Mouse (Mus musculus): Measurements from ENCODE around the gene Spag6l.
"Not testable (repeated sequence)": the region's sequence is repeated elsewhere in the genome, so short reads cannot be mapped to it uniquely, and the experiment has no call there.

Spag6l gene

DNA sequence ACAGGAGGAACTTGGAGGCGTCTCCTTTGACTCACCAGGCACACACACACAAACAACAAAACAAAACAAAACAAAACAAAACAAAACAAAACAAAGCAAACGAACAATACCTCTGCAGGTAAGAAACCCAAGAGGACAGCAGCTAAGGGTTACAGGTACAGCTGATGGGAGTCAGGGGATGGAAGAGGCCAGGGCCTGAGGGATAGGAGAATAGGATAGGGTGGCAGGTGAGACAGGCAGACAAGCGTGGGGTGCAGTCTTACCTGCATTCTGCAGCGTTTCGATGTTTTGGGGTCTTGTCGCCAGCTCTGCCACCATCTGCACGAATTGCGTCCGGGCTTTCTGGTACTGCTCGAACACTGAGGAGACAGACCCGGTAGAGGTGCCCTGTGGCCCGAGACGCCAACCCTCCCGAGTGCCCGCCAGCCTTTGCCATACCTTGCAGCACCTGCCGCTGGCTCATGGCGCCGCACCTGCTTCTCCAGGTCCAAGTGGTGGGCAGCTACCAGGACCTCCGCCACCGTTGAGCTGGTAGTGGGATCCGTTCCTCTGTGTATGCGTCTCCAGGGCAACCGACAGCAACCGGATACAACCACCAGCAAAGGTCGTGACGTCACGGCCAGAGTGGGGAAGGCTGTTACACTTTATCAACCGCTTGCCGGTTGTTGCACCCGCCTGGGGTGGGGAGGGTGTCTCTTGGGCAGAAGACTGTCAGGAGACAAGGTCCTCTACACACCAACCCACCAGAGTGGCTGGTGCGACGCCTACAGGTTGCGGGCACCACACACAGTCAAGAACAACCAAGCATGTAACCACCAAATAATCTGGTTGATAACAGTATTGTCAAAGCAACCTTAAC lies at the start of gene Spag6l:
Gene Spag6l (minus strand): TSS at position 700 of the 859 bp plus-strand sequence.
- DNase-seq (ENCODE audit: low spot score) = no peak

DNA sequence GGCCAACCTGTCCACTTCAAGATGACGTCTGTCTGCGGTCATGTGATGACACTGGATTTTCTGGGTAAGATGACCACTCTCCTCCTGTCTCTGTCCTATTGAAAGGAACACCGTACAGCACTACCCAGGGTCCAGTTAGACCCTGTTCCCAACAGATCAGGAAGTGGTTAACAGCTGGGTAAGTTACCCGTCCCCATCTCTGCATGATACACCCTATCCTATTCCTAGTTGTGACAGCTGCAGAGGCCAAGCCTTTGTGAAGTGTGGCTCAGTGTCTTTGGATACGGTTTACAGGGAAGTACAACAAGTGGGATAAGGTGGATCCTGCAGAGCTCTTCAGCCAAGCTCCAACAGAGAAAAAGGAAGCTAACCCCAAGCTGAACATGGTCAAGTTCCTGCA lies 49.8 kb upstream of the Spag6l start:
- no peak for DNase-seq (ENCODE audit: low spot score)

DNA sequence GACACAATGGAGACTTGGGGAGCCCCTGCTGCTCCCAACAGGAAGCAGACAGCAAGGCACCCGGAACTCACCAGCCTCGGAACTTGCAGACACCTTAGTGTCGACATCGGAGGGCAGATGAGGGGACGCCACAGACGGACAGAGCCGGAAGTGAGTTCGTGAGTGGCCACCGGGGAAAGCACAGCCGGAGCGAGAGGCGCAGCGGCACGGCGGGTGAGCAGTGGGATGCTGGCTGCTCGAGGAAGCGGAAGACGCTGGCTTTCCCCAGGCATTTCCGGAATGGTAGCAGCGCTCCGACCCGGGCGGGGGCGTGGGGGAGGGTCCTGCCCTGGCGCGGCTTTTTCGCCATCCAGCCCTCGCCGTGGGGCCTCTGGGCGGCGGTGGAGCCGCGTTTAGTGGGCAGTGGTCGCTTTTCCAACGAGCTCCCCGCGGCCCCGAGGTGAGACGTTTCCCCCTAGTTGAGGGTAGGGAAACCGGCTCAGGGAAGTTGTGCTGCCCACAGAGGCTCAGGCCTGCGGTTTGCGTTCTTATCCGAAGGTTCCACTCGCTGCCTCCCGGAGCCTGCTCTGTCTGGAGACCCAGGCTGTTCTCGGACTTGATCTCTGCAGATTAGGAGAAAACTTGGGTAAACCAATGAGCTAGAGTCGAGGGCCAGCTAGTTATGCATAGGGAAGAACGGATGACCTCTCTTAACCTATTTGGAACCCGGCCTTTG lies 41.5 kb upstream of the Spag6l start, which contains the start of the genes Top3b and Vpreb1:
Gene Top3b (plus strand): TSS at position 120 of the 715 bp plus-strand sequence.
Gene Vpreb1 (minus strand): TSS at position 227 of the 715 bp plus-strand sequence.
- DNase-seq (ENCODE audit: low spot score) = peak; percentile 51

DNA sequence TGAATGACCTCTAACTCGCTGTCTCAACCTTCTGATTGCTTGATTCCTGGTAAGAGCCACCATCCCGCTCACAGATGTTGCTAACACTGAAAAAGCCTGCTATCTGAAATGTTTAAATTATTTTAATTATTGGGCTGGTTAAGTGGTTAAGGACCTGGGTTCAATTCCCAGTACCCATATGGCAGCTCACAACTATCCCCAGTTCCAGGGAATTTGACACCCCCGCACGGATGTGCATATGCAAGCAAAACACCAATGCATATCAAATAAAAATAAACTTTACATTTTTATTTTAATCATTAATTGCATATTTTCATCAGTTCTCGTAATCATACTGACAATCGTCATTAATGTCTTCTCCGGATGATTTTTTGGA lies 41.0 kb upstream of the Spag6l start:
- DNase-seq (ENCODE audit: low spot score) = no peak

DNA sequence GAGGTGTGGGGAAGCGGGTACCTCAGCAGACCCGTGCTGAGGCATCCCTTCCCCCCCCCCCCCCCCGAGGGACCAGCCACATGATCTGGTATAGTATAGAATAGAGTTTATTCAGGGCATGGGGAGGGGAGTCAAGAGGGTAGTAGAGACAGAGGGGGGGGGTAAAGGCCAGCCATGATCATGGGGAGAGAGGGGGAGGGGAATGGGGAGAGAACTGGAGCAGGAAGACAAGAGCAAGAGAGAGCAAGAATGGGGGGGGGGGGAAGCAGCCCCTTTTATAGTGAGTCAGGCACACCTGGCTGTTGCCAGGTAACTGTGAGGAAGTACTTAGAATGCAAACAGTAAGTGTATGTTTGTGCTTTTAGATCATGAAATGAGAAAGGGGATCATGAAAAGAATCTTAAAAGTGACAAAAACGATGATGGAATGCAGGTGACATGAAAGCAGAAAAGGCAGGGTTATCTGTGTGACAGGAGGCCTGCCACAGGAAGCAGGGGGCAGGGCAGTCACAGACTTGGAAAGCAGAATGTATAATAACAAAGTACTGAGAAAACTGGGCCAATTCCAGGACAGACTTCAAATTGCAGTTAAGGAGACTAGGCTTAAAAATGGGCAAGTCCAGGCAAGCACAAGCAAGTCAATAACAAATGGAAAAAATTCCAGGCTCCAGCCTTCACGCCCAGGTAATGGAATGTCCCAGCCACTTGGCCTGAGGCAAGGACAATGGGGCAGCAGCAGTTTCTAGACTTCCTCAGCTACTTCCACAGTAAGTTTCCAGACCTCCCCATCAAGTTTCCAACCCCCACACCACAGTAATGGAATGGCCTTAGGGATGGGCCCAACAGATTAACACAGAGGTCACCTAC lies 36.7 kb upstream of the Spag6l start:
- no peak for DNase-seq (ENCODE audit: low spot score)

DNA sequence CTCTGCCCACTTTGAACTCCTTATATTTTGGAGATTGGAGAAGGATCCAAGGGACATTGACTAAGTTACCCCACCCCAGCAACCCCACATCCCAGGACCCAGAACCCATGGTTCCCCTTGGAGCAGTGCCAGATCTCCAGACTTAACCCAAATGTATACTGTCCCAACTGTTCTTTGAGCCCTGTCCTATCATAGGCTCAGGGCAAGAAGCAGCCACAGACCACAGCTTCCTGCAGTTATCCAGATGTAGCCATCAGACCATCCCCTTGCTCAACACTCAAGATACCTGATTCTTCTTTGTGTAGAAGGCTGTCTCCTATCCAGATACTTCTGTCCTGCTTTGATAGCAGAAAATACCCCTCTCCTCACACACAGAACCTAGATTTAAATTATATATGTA lies 36.0 kb upstream of the Spag6l start:
- DNase-seq (ENCODE audit: low spot score) = no peak

DNA sequence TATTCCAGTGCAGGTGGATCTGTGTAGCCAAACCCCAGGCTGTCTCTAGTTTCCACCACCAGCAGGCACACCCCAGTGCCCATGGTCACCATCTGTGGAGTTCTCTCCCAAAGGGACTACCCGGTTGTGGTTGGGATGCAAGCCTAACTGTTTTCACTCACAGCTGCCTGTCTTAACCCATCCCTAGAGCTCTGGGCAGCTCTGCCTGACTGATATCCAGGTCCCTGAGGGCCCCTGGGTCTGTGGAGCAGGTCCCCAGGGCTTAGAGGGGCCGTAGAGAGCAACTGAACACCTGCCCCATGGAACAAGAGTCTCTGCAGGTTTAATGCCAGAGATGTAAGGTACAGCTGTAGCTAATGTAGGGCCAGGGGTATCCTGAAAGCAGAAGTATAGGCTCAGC lies 34.7 kb upstream of the Spag6l start, which contains the start of gene Igll1:
Gene Igll1 (minus strand): TSS at position 8 of the 400 bp plus-strand sequence.
- no peak for DNase-seq (ENCODE audit: low spot score)

DNA sequence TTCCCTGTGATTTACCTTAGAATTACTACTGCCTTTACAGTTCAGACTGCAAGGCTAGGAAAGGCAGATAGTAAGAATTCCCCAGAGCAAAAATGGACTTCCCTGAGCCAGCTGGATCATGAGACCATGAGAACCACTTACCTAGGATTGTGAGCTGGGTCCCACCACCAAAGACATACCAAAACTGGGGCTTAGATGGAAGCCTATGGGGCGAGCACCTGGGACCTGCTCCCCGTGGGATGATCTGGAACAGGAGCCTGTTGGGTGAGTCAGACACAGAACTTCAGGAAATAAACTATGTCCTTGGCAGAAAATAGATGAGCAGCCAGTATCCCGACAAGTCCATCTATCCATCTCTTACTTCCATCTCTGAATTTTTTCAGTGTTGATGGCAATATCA lies 33.0 kb upstream of the Spag6l start:
- DNase-seq (ENCODE audit: low spot score) = no peak

DNA sequence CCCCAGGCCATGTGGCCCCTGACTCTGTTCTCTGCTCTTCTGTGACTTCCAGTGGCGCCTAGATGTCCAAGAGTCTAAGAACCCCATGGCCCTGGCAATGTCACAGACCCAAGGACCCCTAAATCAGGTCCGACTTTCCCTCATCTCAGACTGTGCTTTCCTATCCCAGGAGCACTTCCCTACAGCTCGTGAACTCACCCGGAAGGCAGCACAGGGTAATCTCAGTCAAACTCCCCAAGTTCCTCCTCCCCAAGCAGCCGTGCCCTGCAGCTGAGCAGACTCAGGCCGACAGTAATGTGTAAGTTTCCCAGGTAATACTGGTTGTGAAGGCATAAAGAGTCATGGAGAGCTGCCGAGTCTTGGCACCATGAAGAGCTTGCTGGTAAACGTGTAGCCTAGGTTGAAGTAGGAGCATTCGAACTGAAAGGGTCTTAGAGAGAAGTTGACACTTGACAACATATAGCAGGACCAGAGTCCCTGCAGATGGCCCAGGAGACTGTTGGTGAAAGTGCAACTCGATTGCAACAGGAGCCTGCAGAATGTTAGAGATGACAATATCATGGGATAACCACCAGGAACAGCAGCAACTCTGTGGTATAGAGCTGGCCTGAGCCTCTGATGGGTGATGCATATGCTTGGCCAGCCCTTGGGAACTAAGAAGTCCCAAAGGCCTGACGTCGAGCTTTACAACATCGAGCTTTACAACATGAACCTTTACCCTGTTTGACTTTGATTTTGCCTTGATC lies 27.6 kb upstream of the Spag6l start:
- DNase-seq (ENCODE audit: low spot score) = no peak

DNA sequence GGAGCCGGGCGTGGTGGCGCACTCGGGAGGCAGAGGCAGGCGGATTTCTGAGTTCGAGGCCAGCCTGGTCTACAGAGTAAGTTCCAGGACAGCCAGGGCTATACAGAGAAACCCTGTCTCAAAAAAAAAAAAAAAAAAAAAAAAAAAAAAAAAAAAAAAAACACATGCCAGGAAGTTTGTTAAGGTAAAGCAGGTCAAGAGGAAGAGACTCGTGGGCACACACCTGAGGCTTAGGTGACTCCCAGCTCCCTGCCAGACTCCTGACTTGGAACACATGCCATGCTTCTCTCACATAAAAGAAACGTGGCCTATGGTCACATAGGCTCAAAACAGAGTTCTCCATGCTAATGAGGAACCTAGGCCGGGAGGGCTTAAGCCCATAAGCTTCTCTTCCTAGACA lies 26.8 kb upstream of the Spag6l start:
- not testable (repeated sequence) for DNase-seq (ENCODE audit: low spot score)

DNA sequence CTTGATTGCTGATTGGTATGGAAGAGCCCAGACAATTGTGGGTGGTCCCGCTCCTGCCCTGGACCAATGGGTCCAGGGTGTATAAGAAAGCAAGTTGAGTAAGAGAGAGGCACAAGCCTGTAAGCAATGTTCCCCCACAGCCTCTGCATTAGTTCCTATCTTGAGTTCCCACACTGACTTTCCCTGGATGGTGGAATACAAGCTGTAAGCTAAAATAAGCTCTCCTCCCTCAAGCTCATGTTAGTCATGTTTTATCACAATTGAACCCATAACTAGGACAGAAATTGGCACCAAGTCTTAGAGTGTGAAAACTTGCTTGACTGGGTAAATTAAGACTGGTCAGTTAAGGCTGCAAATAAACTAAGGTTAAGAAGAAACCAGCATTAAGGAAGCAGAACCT lies 26.3 kb upstream of the Spag6l start:
- no peak for DNase-seq (ENCODE audit: low spot score)

DNA sequence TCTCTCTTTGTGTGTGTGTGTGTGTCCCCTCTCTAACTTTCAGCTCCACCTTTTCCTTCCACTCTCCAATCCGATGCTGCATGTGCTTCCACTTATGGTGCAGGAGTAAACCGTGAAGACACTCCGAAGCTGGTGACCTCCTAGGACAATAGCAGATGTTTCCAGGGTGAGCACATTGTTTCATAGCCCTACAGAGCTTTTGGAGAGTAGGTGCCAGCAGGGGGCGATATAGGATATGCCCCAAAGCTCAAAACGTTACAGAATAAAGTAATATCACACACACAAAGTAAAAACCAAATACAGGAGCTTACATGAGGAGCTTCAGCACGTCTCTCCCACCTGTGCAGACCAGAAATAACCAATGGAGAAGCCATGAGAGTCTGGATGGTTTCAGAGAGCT lies 25.6 kb upstream of the Spag6l start:
- no peak for DNase-seq (ENCODE audit: low spot score)

DNA sequence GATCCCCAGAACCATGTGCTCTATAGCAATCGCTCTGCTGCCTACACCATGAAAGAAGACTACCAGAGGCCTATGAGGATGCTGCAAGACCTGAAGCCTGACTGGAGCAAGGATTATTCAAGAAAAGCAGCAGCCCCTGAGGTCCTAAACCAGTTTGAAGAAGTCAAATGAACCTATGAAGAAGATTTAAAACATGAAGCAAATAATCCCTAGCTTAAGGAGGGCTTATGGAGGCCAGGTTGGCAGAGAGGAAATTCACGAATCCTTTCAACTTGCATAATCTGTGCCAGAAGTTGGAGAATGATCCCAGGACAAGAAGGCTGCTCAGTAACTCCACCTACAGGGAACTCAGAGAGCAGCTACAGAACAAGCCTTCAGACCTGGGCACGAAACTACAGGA lies 23.2 kb upstream of the Spag6l start:
- DNase-seq (ENCODE audit: low spot score) = no peak

DNA sequence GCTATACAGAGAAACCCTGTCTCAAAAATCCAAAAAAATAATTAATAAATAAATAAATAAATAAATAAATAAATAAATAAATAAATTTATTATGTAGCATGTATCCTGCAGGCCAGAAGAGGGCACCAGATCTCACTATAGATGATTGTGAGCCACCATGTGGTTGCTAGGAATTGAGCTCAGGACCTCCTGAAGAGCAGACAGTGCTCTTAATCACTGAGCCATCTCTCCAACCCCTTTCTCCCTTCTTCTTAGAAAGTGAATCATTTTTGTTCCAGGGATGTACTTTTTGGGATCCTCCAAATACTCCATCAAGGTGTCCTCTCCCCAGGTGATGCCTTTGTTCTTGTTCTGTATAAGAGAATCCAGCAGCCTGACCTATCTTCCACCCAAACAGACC lies 19.9 kb upstream of the Spag6l start:
- DNase-seq (ENCODE audit: low spot score) = no peak

DNA sequence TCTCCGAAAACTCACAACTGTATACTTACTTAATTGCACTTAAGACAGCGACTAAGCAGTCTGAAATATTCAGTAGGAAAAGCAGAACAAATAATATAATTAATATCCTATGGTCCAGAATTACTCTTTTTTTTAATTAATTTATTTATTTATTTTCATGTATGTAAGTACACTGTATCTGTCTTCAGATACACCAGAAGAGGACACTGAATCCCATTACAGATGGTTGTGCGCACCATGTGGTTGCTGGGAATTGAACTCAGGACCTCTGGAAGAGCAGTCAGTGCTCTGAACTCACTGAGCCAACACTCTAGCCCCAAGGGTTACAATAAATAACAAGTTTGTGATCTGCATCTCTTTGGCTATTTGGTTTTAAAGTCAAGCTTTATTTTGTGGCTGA lies 415 bp upstream of the Spag6l start:
- DNase-seq (ENCODE audit: low spot score) = no peak

DNA sequence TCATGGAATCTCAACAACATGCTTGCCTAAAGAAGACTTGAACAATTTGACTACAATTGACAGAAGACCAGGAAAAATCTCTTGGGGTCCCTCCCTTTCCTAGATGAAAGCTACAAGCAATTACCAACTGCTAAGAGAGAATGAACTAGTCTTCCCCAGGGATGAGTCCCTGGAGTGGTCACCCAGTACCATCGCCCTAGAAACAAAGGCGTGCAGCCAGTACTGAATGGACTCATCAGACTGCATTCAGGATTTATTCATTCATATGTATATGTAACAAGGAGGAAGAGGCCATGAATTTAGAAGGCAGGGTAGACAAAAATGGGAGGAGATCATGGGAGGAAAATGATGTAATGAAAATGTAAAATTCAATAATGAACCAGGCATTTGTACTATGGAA lies 3.0 kb downstream of the Spag6l start:
- DNase-seq (ENCODE audit: low spot score) = no peak

DNA sequence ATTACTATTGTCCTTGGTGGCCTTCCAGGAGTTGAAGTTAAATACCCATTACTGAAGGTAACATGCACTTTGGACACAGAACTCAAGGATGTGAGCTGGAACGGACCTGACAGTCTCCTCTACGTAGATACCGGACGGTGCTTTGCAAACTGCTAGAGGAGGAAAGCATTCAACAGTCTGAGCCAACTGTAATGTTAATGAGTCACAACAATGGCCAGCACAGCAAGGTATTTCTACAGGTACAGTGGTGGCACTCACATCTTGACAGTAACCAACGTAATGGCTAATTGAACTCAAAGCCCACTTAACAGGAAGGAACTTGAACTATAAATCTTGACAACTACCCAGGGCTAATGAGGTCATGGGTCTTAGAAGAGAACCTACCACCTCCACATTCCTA lies 3.8 kb downstream of the Spag6l start:
- DNase-seq (ENCODE audit: low spot score) = no peak

DNA sequence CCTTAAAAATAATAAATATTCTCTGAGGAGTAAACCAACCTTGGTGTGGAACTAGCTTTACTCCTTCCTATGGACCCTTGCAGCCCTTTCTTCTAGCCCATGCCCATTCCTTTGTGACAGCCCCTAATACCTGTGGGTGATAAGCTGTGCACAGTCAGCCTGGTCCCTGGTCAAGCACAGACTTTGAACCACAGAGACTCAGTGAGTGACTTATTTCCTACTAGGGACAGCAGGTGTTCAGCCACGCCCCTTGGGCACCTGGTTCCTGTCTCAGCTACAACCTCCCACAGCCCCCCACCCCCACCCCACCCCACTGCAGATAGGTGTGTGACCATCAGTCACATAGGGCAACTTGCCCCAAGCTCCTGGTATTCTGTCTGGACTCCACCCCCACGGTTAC lies 22.9 kb downstream of the Spag6l start:
- no peak for DNase-seq (ENCODE audit: low spot score)
